Mouse (Mus musculus) thymus, postnatal 4 days (tissue): Measurements from ENCODE around the gene Spef2.
"Not testable (repeated sequence)": the region's sequence is repeated elsewhere in the genome, so short reads cannot be mapped to it uniquely, and the experiment has no call there.

ENCODE experiments used
- DNase-seq: peaks from one replicate; pipeline ENCODE4 v3.0.0; 2021

Spef2 gene

GRCm38 (mm10) chr15:9748359-9749102 lies at the start of gene Spef2:
Gene Spef2 (minus strand): TSS chr15:9748868.
- DNase-seq: peak; percentile 81

- no peak for DNase-seq
These were observed 45.5 kb upstream of the Spef2 start for GRCm38 (mm10) chr15:9794131-9794530.

GRCm38 (mm10) chr15:9788245-9789030 lies 39.8 kb upstream of the Spef2 start:
- no peak for DNase-seq

- DNase-seq: not testable (repeated sequence)
These were observed 25.8 kb upstream of the Spef2 start for GRCm38 (mm10) chr15:9774222-9775142.

GRCm38 (mm10) chr15:9768184-9768918 lies 19.7 kb upstream of the Spef2 start:
- DNase-seq: no peak

GRCm38 (mm10) chr15:9767034-9767433 lies 18.4 kb upstream of the Spef2 start:
- no peak for DNase-seq

- no peak for DNase-seq
These were observed 2.3 kb upstream of the Spef2 start for GRCm38 (mm10) chr15:9750966-9751365.

- DNase-seq: no peak
These were observed 1.1 kb downstream of the Spef2 start for GRCm38 (mm10) chr15:9747410-9748104.

- no peak for DNase-seq
These were observed 6.5 kb downstream of the Spef2 start for GRCm38 (mm10) chr15:9742172-9742571.

GRCm38 (mm10) chr15:9714574-9715458 lies 33.9 kb downstream of the Spef2 start:
- DNase-seq: no peak

GRCm38 (mm10) chr15:9713707-9714106 lies 35.0 kb downstream of the Spef2 start:
- no peak for DNase-seq

- no peak for DNase-seq
These were observed 38.3 kb downstream of the Spef2 start for GRCm38 (mm10) chr15:9710330-9710729.

- no peak for DNase-seq
These were observed 42.7 kb downstream of the Spef2 start for GRCm38 (mm10) chr15:9705830-9706450.

GRCm38 (mm10) chr15:9701845-9702244 lies 46.8 kb downstream of the Spef2 start:
- DNase-seq: peak; percentile 18

GRCm38 (mm10) chr15:9691721-9692120 lies 56.9 kb downstream of the Spef2 start:
- no peak for DNase-seq

- DNase-seq: no peak
These were observed 57.8 kb downstream of the Spef2 start for GRCm38 (mm10) chr15:9690845-9691244.

- DNase-seq: no peak
These were observed 58.2 kb downstream of the Spef2 start for GRCm38 (mm10) chr15:9690436-9690835.

GRCm38 (mm10) chr15:9683485-9683884 lies 65.2 kb downstream of the Spef2 start:
- no peak for DNase-seq

GRCm38 (mm10) chr15:9677343-9678036 lies 71.2 kb downstream of the Spef2 start:
- no peak for DNase-seq

- DNase-seq: no peak
These were observed 80.1 kb downstream of the Spef2 start for GRCm38 (mm10) chr15:9668575-9668974.
